Mouse (Mus musculus) left cerebral cortex, postnatal 36 days (tissue): Measurements from ENCODE around the gene Abcb11. TPM values are rescaled to one million over a fixed set of nuclear protein-coding genes. Genes with fewer than 3 reads are reported as not detected.

Experiments used
- DNase-seq, 2 experiments: peaks; one replicate each; pipeline ENCODE4 v3.0.0; 2021 to 2022; ENCODE audit warnings: low spot score in 2 of 2, mixed read lengths in 1 of 2
- intact Hi-C: fragments of 180-260 bp; cut with DNase I; formaldehyde crosslinking; loops from one replicate; pipeline ENCODE4 v1.15.1; 2025
- total RNA-seq, 2 experiments: library from RNA; stranded (reverse); gene quantifications; 2 replicates each; pipeline ENCODE4 v1.2.3; 2021

Abcb11 gene
- total RNA-seq, 2 experiments from 2014 or later = not detected

DNA sequence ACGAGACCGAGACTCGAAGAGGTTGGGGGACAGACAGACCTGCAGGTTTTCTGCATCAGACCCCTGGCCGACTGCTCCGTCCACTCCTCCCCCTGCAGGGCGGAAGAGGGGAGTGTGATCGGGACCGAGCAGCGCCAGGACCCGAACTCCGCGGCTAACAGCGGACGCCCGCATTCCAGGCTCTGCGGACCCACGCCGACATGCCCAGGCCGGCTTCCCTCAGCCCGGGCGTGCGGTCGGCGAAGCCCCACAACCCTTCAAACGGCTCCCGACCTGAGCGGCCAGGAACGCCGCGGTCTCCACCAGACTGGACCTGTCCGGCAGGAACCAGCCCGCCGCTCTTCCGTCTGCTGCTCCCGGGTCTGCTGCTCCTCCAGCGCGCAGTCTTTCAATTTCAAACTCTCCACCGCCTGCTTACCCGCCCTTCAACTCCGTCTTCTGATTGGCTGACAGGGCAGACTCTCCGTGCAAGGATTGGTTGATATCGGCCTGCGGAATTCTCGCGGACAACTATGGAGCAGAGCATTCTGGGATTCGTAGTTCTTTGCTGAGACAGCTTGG lies 136.5 kb downstream of the Abcb11 start, which contains the start of gene Spc25:
Gene Spc25, minus strand, starts transcription at position 404 of the 561 bp plus-strand sequence.
- peak; percentile 85 to 87 for DNase-seq
- intact Hi-C loops = no loop called here

DNA sequence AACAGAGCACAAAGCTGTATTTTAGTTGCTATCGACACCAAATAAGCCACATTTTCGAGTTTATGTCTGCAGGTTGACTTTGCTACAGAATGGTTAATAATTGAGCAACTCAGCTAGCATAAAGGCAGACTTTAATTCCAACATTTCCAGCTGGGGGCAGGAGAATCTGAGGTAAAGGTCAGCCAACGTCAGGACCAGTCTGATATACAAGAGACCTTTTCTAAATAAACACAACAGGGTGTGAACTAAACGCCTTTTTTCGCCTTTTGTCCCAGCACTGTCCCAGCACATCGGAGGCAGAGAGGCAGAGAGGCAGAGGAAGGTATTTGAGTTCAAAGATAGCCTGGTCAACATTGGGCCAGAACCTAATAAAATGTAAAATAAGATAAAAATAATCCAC lies 137.2 kb downstream of the Abcb11 start:
- DNase-seq = no peak
- intact Hi-C loops = no loop called here

DNA sequence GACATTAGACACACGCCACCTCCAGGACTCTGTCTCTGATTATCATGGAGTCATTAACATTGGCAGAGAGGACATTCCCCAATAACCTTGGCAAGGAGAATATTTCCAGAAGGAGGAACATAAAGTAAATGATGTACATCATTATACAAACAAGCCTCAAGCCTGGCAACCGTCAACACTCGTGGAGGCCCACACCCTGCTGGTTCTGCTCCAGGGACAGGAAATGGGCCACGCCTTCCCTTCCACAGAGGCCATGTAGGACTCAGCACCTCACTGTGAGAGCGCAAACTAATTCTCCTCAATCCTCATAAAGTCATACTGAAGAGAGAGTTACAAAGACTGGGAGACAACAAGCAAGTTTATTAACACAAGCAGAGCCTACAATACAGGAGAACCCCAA lies 148.9 kb downstream of the Abcb11 start:
- intact Hi-C loops = no loop called here
- no peak for DNase-seq

DNA sequence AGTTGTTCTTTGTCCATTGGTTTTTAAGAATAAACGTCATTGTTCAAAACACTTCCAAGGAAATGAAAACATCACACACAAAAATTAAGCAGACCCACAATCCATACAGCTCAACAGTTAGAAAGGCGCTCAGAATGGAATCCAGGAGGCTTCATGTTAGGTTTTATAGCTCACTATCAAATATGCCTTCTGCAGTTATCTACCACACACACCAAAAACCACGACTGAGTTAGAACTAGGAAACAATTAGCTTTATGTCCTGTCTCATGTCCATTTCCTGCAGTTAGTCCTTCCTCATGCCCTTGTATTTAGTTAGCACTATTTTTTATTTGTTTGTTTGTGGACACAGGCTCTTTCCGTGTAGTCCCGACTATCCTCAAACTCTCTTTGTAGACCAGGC lies 151.4 kb downstream of the Abcb11 start:
- no peak for DNase-seq
- intact Hi-C loops = no loop called here

DNA sequence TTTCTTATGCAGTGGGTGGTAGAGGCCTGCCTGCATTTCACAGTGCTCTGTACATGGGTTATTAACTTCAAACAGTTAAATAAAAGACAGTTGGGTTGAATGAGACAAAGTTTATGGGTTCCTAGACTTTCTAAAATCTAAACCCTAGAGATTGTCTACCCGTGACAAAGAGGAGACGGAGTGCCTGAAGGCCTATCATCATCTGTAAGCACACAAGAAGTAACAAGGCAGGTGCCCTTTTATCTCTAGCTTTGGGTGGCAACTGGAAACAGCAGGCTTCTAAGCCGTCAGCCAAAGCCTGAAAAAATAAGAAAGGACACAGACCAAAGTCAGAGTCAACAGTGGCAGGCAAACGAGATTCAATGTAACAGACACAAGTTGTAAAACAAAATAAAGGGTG lies 153.2 kb downstream of the Abcb11 start:
- intact Hi-C loops = no loop called here

DNA sequence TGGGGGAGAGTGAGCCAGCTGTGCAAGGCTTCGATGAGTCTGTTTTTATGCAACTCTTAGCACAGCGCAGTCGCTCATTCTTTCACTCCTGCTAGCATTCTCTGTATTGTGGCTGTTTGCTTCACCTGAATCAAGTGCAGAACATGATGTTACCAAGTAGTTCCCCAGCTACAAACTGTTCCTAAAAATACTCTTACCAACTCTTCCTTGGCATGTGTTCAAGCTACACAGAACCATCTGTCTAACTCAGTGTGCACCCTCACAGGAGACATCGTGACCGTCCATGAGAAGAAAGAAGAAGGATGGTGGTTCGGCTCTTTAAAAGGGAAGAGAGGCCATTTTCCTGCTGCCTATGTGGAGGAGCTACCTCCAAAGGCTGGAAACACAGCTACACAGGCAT lies 153.7 kb downstream of the Abcb11 start:
- peak; percentile 15 to 25 for DNase-seq
- intact Hi-C loops = no loop called here

More for the DNA sequence above, 153.2 kb downstream of the Abcb11 start:
- DNase-seq = no peak

Other genes with a start within 250 kb of the Abcb11 start
- 1 to 10 TPM; 5.4 to 5.8 TPM for gene Nostrin, start 206.8 kb downstream of the Abcb11 start, total RNA-seq
- 1 to 10 TPM in 1 of 2 experiments, under 1 TPM in 1; 0.86 to 1.4 TPM for gene Spc25, start 136.4 kb downstream of the Abcb11 start, total RNA-seq
- gene G6pc2, start 131.5 kb downstream of the Abcb11 start, total RNA-seq = not detected
- gene Dhrs9, start 37.8 kb upstream of the Abcb11 start, total RNA-seq = under 1 TPM in 1 of 2 experiments, not detected in 1; 0.09 TPM
- gene Lrp2, start 243.4 kb upstream of the Abcb11 start, total RNA-seq = under 1 TPM in 1 of 2 experiments, not detected in 1; 0.09 TPM